Mouse (Mus musculus): ENCODE measurements at regions not wholly inside any gene's neighbourhood (a gene's known extent, or its start where the extent isn't known, plus 50 kb on each side); places are given as distances from the start of the nearest gene placed in this dataset.

DNA sequence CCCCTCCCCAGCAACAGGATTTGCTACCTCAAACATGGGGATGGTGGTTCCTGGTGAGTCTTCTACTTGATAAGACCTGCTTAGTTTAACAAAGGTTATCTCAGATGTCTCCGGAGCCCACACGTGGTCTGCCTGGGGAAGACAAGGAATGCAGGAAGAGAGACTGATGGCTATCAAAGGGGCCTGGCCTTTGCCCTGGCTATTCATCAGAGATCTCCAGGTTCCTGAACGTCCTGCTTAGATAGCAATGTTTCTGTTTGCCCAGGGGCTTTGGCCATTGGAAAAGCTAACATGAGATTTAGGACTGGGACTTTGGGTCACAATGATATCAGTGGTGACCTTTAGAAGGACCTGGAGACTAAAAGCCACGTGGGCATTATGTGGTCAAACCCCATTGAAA is 64.2 kb upstream of the Dhx40 start:
- Histone ChIP-seq H3K36me3 (ENCODE audit: control insufficient read depth, insufficient read depth, low read length) (no peaks in the 10 kb centered on the region), H3K27ac (ENCODE audit: low read length) (no peak overlapping the region), H3K4me2 (ENCODE audit: low read length) (no peak overlapping the region), H3K9ac (ENCODE audit: low read depth, low read length) (no peak overlapping the region), H3K4me1 (ENCODE audit: control insufficient read depth, insufficient read depth, low read length) (peaks cover 22% of the 10 kb centered on the region), H3K4me3 (ENCODE audit: low read depth, low read length) (no peak overlapping the region), H3K27me3 (ENCODE audit: control insufficient read depth, insufficient read depth, low read depth, low read length) (no peaks in the 10 kb centered on the region), H3K9me3 (replicated peaks; ENCODE audit: control insufficient read depth, low read length, poor library complexity, severe bottlenecking) (no peaks in the 10 kb centered on the region)
- WGBS: 66% methylated on average over 4 of the region's 4 CpGs
- ATAC-seq: no peak

DNA sequence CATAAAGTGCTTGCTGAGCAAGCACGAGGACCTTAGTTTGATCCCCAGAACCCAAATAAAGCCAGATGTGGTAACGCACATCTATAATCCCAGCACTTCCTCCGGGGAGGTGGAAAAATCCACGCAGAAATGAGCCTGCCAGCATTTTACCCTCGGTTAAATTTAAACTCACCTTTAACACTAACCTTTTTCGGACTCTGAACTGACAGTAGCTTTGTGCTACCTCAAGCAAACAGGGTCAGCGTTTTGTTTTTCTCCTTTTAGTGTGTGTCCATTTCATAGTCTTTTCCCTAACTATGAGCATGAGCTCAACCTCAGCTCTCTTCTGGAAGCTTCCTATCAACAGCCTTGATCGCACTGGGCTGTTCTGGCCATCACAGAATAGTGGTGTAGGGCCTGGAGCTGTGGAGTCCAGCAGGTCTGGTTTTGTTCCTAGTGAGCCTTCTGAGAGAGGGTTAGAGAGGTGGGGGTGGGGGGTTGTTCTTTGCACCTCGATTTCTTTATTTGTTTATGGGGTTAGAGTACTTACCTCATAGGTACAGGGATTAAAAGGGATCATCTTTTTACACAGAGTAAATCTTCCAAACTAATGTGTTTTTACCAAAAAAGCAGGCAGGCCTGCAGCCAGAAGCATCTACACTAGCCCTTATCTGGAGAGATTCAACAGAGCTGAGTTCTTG is 63.1 kb upstream of the Dhx40 start:
- Histone ChIP-seq H3K4me1 (ENCODE audit: control insufficient read depth, insufficient read depth, low read length) (peaks cover 22% of the 10 kb centered on the region), H3K27me3 (ENCODE audit: control insufficient read depth, insufficient read depth, low read depth, low read length) (no peaks in the 10 kb centered on the region), H3K27ac (ENCODE audit: low read length) (no peak overlapping the region), H3K9ac (ENCODE audit: low read depth, low read length) (no peak overlapping the region), H3K4me3 (ENCODE audit: low read depth, low read length) (no peak overlapping the region), H3K9me3 (replicated peaks; ENCODE audit: control insufficient read depth, low read length, poor library complexity, severe bottlenecking) (no peaks in the 10 kb centered on the region), H3K4me2 (ENCODE audit: low read length) (no peak overlapping the region), H3K36me3 (ENCODE audit: control insufficient read depth, insufficient read depth, low read length) (no peaks in the 10 kb centered on the region)
- 85% methylated on average over 9 of the region's 9 CpGs for WGBS
- no peak for ATAC-seq

DNA sequence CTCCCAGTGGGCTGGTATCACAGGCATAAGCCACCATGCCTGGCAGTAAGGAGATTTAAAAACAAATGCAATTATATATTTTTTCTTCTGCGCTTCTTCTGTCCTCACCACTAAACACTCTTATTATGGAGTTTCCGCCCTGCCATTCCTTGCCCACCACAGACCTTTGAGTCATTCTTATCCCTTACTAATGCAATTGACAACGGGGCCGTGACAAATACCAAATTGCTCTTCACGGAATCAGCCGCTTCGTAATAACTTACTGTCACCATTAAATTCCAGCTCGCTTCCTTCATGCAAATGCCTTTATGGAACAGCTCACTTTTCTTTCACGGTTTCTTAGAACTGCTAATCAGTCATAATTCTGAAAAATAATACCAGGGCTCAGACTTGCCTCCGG is 59.4 kb upstream of the Dhx40 start:
- no peak for ATAC-seq
- H3K27me3 ChIP-seq (ENCODE audit: control insufficient read depth, insufficient read depth, low read depth, low read length): no peaks in the 10 kb centered on the region
- H3K4me2 ChIP-seq (ENCODE audit: low read length): no peak overlapping the region
- no peaks in the 10 kb centered on the region for H3K36me3 ChIP-seq (ENCODE audit: control insufficient read depth, insufficient read depth, low read length)
- H3K4me3 ChIP-seq (ENCODE audit: low read depth, low read length): no peak overlapping the region
- no peak overlapping the region for H3K9ac ChIP-seq (ENCODE audit: low read depth, low read length)
- H3K9me3 ChIP-seq (replicated peaks; ENCODE audit: control insufficient read depth, low read length, poor library complexity, severe bottlenecking): no peaks in the 10 kb centered on the region
- no peaks in the 10 kb centered on the region; the same call in 1 of the 2 replicates for H3K4me1 ChIP-seq (ENCODE audit: control insufficient read depth, insufficient read depth, low read length)
- no peak overlapping the region for H3K27ac ChIP-seq (ENCODE audit: low read length)
- 46% methylated on average over 10 of the region's 10 CpGs for whole genome bisulfite sequencing

DNA sequence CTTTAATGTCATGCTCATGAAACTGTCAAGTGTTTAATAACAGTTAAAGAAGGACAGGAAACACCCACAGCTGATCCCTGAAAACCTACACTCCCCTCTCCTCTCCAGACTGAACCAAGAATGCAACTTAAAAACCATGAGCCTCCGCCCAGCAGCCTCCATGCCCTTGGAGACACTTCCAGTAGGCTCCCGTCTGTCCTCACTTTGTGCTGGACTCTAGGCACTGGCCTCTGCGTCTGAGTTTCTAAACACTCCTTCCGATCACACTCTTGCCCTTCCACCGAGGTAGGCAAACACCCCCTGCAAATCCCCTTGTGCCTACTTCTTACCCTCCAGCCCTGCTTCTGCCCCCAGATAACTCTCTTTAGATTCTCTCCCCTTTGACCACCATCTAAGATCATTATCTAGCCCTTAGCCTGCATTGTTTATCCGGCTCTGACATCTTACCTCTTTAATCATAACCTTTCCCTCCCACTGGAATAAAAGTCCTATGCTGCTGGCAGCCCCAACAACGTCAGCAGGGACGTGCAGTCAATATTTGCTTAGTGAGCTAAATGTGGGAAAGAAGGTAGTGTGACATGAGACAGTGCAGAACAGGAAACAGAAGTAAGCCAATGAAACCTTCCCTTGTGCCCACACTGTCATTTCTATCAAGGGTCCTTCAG is 52.5 kb upstream of the Dhx40 start:
- no peak overlapping the region for H3K4me3 ChIP-seq (ENCODE audit: low read depth, low read length)
- H3K9me3 ChIP-seq (replicated peaks; ENCODE audit: control insufficient read depth, low read length, poor library complexity, severe bottlenecking): no peaks in the 10 kb centered on the region
- H3K36me3 ChIP-seq (ENCODE audit: control insufficient read depth, insufficient read depth, low read length): no peaks in the 10 kb centered on the region
- no peak overlapping the region for H3K9ac ChIP-seq (ENCODE audit: low read depth, low read length)
- H3K4me2 ChIP-seq (ENCODE audit: low read length): no peak overlapping the region
- H3K4me1 ChIP-seq (ENCODE audit: control insufficient read depth, insufficient read depth, low read length): peaks cover 9% of the 10 kb centered on the region
- WGBS: 79% methylated on average over 8 of the region's 8 CpGs
- ATAC-seq: no peak
- H3K27ac ChIP-seq (ENCODE audit: low read length): no peak overlapping the region
- no peaks in the 10 kb centered on the region for H3K27me3 ChIP-seq (ENCODE audit: control insufficient read depth, insufficient read depth, low read depth, low read length)

DNA sequence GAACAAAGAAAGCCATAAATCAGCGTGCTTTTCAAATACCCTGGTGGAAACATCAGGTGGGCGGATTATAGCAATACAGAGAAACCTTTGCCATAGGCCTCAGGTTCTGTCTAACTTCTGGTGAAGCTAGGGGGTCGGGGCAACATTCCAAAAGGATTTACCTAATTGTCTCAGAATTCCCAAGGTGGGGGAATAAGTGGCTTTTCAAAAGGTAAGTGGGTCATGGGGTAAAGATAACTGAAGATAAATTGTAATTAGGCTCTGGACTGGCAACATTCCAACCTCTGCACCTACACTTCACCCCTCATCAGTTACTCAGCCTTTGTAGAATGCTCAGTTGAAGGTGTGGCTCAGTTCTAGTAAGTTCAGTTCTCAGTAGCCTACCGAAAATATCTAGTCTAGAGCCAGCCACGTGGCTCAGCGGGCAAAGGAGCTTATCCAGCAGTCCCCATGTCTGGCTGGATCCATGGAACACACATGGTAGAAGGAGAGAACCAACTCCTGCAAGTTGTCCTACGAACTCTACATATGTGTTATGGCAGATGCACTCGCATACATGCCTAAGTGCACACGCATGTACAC is 51.8 kb upstream of the Dhx40 start:
- Histone ChIP-seq H3K36me3 (ENCODE audit: control insufficient read depth, insufficient read depth, low read length) (no peaks in the 10 kb centered on the region), H3K4me1 (ENCODE audit: control insufficient read depth, insufficient read depth, low read length) (peaks cover 9% of the 10 kb centered on the region), H3K9me3 (replicated peaks; ENCODE audit: control insufficient read depth, low read length, poor library complexity, severe bottlenecking) (no peaks in the 10 kb centered on the region), H3K27ac (ENCODE audit: low read length) (no peak overlapping the region), H3K9ac (ENCODE audit: low read depth, low read length) (no peak overlapping the region), H3K4me3 (ENCODE audit: low read depth, low read length) (no peak overlapping the region), H3K4me2 (ENCODE audit: low read length) (no peak overlapping the region), H3K27me3 (ENCODE audit: control insufficient read depth, insufficient read depth, low read depth, low read length) (no peaks in the 10 kb centered on the region)
- WGBS: 88% methylated on average over 9 of the region's 9 CpGs
- no peak for ATAC-seq

DNA sequence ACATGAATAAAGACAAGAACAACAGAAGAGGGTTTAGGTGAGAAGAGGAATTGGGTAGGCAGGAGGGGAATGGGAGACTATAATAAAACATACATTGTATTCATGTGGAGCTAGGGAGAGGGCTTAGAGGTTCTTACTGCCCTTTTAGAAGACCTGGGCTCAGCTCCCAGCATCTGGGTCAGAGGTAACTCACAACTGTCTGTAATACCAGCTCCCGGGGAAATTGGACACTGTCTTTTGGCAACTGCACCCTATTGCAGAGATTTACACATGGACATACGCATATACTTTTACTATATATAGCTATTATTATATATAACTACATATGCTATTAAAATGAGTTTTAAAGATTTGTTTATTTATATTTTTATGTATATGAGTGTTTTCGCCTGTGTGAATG is 50.7 kb upstream of the Dhx40 start:
- Histone ChIP-seq H3K4me3 (ENCODE audit: low read depth, low read length) (no peak overlapping the region), H3K9ac (ENCODE audit: low read depth, low read length) (no peak overlapping the region), H3K27me3 (ENCODE audit: control insufficient read depth, insufficient read depth, low read depth, low read length) (no peaks in the 10 kb centered on the region), H3K27ac (ENCODE audit: low read length) (no peak overlapping the region), H3K9me3 (replicated peaks; ENCODE audit: control insufficient read depth, low read length, poor library complexity, severe bottlenecking) (no peaks in the 10 kb centered on the region), H3K36me3 (ENCODE audit: control insufficient read depth, insufficient read depth, low read length) (no peaks in the 10 kb centered on the region), H3K4me2 (ENCODE audit: low read length) (no peak overlapping the region), H3K4me1 (ENCODE audit: control insufficient read depth, insufficient read depth, low read length) (peaks cover 9% of the 10 kb centered on the region)
- ATAC-seq: no peak
- 95% methylated on average over 3 of the region's 3 CpGs for WGBS

Measured in midbrain, embryonic 16.5 days (tissue).